Mouse (Mus musculus) duodenum, adult 2 months (tissue): Measurements from ENCODE around the gene Ndufa12. TPM values are rescaled to one million over a fixed set of nuclear protein-coding genes. Genes with fewer than 3 reads are reported as not detected.

ENCODE experiments used
- polyA plus RNA-seq: library from polyadenylated mRNA; depleted of rRNA; stranded (reverse); fragments of >200 nt; gene quantifications from 2 replicates; pipeline ENCODE4 v1.2.3, GENCODE M21; 2012; ENCODE audit warnings: low replicate concordance; rRNA removed

Gene Ndufa12
- polyA plus RNA-seq: 26.8 and 27.6 TPM in 2 replicates

DNA sequence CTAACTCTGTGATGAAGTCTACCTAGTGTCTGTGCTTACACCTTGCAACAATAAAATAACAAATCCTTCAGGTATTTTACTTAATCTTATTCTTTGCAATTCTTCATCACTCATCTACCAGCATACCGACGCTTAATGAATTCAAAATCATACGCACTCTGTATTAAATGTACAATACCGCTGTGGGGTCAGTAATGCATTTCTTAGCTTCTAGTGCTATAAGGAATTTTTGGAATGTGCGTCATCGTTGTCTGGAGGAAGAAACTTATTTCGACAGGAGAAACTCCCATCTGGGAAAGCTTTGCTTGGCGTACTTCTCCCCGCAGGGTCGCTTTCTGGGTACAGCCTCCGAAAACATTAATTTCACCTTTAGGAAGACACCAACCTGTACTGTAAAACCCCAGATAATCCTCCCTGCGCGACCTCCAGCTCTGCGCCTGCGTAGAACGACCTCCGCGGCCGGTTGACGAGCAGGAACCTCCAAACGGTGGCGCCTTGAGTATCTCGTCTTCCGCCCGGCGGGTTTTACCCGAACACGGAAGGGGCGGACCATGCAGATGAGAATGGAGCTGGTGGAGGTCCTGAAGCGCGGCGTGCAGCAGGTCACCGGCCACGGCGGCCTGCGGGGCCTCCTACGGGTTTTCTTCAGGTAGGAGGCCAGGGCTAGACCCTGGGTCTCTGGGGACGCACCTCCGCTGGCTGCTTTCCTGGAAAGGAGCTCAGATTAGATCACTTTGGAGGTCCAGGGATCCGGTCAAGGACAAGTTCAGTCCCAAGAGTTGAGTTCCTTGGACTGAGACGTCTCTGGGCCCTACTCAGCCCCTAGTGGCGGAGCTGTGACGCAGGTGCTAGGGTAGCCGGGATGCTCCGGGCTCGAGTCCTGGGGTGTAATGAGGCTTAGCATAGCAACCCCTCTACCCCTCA lies at the start of gene Ndufa12:
TSS of gene Ndufa12 (plus strand) at position 239 of the 924 bp plus-strand sequence.

Other genes starting within 250 kb of the Ndufa12 start
- gene Vezt, start 162.9 kb upstream of the Ndufa12 start, polyA plus RNA-seq: 5.4 and 7.0 TPM in 2 replicates
- gene Fgd6, start 162.7 kb upstream of the Ndufa12 start, polyA plus RNA-seq: 1.8 and 2.1 TPM in 2 replicates
- gene Nr2c1, start 50.7 kb upstream of the Ndufa12 start, polyA plus RNA-seq: 1.8 and 2.2 TPM in 2 replicates
- not detected in 2 replicates for gene Gm4792, start 100.0 kb downstream of the Ndufa12 start, polyA plus RNA-seq
- gene Tmcc3, start 113.2 kb downstream of the Ndufa12 start, polyA plus RNA-seq: 16.7 and 22.6 TPM in 2 replicates